Mouse (Mus musculus): ENCODE measurements at regions not wholly inside any gene's neighbourhood (a gene's known extent, or its start where the extent isn't known, plus 50 kb on each side); places are given as distances from the start of the nearest gene placed in this dataset.

GRCm38 (mm10) chr10:119067838-119068237 is 172.0 kb downstream of the Cand1 start:
- H3K4me1 ChIP-seq (replicated peaks; ENCODE audit: low read depth, low read length) = no peaks in the 10 kb centered on the region
- H3K36me3 ChIP-seq (ENCODE audit: insufficient read depth, low read length) = no peaks in the 10 kb centered on the region
- H3K27me3 ChIP-seq (ENCODE audit: insufficient read depth, low read length) = no peaks in the 10 kb centered on the region
- H3K4me3 ChIP-seq (replicated peaks; ENCODE audit: low read length) = no peak overlapping the region
- no peaks in the 10 kb centered on the region; the same call in 1 of the 2 replicates for H3K9me3 ChIP-seq (ENCODE audit: low read length)
- peak; percentile 63 for TF ChIP-seq CTCF (conservative IDR thresholded peaks at IDR 0.05; ENCODE audit: low read length)
- TF ChIP-seq POU5F1 (IDR thresholded peaks at IDR 0.05; ENCODE audit: borderline replicate concordance, low read length) = no peak

- TF ChIP-seq CTCF (conservative IDR thresholded peaks at IDR 0.05; ENCODE audit: low read length) (no peak), NANOG (IDR thresholded peaks at IDR 0.05; ENCODE audit: borderline replicate concordance, low read length) (no peak), POU5F1 (IDR thresholded peaks at IDR 0.05; ENCODE audit: borderline replicate concordance, low read length) (no peak)
- Histone ChIP-seq H3K4me3 (replicated peaks; ENCODE audit: low read length) (no peak overlapping the region), H3K36me3 (ENCODE audit: insufficient read depth, low read length) (no peaks in the 10 kb centered on the region), H3K27me3 (ENCODE audit: insufficient read depth, low read length) (no peaks in the 10 kb centered on the region), H3K9me3 (ENCODE audit: low read length) (no peaks in the 10 kb centered on the region; the same call in 1 of the 2 replicates), H3K4me1 (replicated peaks; ENCODE audit: low read depth, low read length) (no peaks in the 10 kb centered on the region)
Observed at GRCm38 (mm10) chr10:119067366-119067765, 172.5 kb downstream of the Cand1 start.

GRCm38 (mm10) chr10:119065974-119066373 is 173.9 kb downstream of the Cand1 start:
- TF ChIP-seq NANOG (IDR thresholded peaks at IDR 0.05; ENCODE audit: borderline replicate concordance, low read length) = no peak
- TF ChIP-seq POU5F1 (IDR thresholded peaks at IDR 0.05; ENCODE audit: borderline replicate concordance, low read length) = no peak
- peak; percentile 72 for TF ChIP-seq CTCF (conservative IDR thresholded peaks at IDR 0.05; ENCODE audit: low read length)
- Histone ChIP-seq H3K4me3 (replicated peaks; ENCODE audit: low read length) (no peak overlapping the region), H3K27me3 (ENCODE audit: insufficient read depth, low read length) (no peaks in the 10 kb centered on the region), H3K36me3 (ENCODE audit: insufficient read depth, low read length) (no peaks in the 10 kb centered on the region), H3K4me1 (replicated peaks; ENCODE audit: low read depth, low read length) (no peaks in the 10 kb centered on the region), H3K9me3 (ENCODE audit: low read length) (no peaks in the 10 kb centered on the region)

GRCm38 (mm10) chr10:119065133-119065817 is 174.6 kb downstream of the Cand1 start:
- no peaks in the 10 kb centered on the region for H3K4me1 ChIP-seq (replicated peaks; ENCODE audit: low read depth, low read length)
- no peaks in the 10 kb centered on the region for H3K9me3 ChIP-seq (ENCODE audit: low read length)
- TF ChIP-seq CTCF (conservative IDR thresholded peaks at IDR 0.05; ENCODE audit: low read length) (no peak), NANOG (IDR thresholded peaks at IDR 0.05; ENCODE audit: borderline replicate concordance, low read length) (no peak), POU5F1 (IDR thresholded peaks at IDR 0.05; ENCODE audit: borderline replicate concordance, low read length) (no peak)
- H3K27me3 ChIP-seq (ENCODE audit: insufficient read depth, low read length) = no peaks in the 10 kb centered on the region
- no peaks in the 10 kb centered on the region for H3K36me3 ChIP-seq (ENCODE audit: insufficient read depth, low read length)
- H3K4me3 ChIP-seq (replicated peaks; ENCODE audit: low read length) = no peak overlapping the region

- Histone ChIP-seq H3K4me3 (replicated peaks; ENCODE audit: low read length) (no peak overlapping the region), H3K36me3 (ENCODE audit: insufficient read depth, low read length) (no peaks in the 10 kb centered on the region), H3K9me3 (ENCODE audit: low read length) (no peaks in the 10 kb centered on the region), H3K4me1 (replicated peaks; ENCODE audit: low read depth, low read length) (no peaks in the 10 kb centered on the region), H3K27me3 (ENCODE audit: insufficient read depth, low read length) (no peaks in the 10 kb centered on the region)
- TF ChIP-seq POU5F1 (IDR thresholded peaks at IDR 0.05; ENCODE audit: borderline replicate concordance, low read length) (no peak), NANOG (IDR thresholded peaks at IDR 0.05; ENCODE audit: borderline replicate concordance, low read length) (no peak), CTCF (conservative IDR thresholded peaks at IDR 0.05; ENCODE audit: low read length) (no peak)
Observed at GRCm38 (mm10) chr10:119064218-119064617, 175.6 kb downstream of the Cand1 start.

- TF ChIP-seq NANOG (IDR thresholded peaks at IDR 0.05; ENCODE audit: borderline replicate concordance, low read length) (no peak), CTCF (conservative IDR thresholded peaks at IDR 0.05; ENCODE audit: low read length) (no peak)
- no peaks in the 10 kb centered on the region for H3K9me3 ChIP-seq (ENCODE audit: low read length)
- H3K27me3 ChIP-seq (ENCODE audit: insufficient read depth, low read length) = no peaks in the 10 kb centered on the region
- no peak overlapping the region for H3K4me3 ChIP-seq (replicated peaks; ENCODE audit: low read length)
- no peaks in the 10 kb centered on the region for H3K36me3 ChIP-seq (ENCODE audit: insufficient read depth, low read length)
- no peaks in the 10 kb centered on the region for H3K4me1 ChIP-seq (replicated peaks; ENCODE audit: low read depth, low read length)
Observed at GRCm38 (mm10) chr10:119063209-119063699, 176.6 kb downstream of the Cand1 start.

GRCm38 (mm10) chr10:119061958-119062599 is 177.8 kb downstream of the Cand1 start:
- no peaks in the 10 kb centered on the region for H3K9me3 ChIP-seq (ENCODE audit: low read length)
- H3K36me3 ChIP-seq (ENCODE audit: insufficient read depth, low read length) = no peaks in the 10 kb centered on the region
- no peak overlapping the region for H3K4me3 ChIP-seq (replicated peaks; ENCODE audit: low read length)
- H3K27me3 ChIP-seq (ENCODE audit: insufficient read depth, low read length) = no peaks in the 10 kb centered on the region
- TF ChIP-seq NANOG (IDR thresholded peaks at IDR 0.05; ENCODE audit: borderline replicate concordance, low read length) = no peak
- TF ChIP-seq CTCF (conservative IDR thresholded peaks at IDR 0.05; ENCODE audit: low read length) = no peak
- TF ChIP-seq POU5F1 (IDR thresholded peaks at IDR 0.05; ENCODE audit: borderline replicate concordance, low read length) = no peak
- no peaks in the 10 kb centered on the region for H3K4me1 ChIP-seq (replicated peaks; ENCODE audit: low read depth, low read length)

GRCm38 (mm10) chr10:119061349-119061850 is 178.5 kb downstream of the Cand1 start:
- TF ChIP-seq CTCF (conservative IDR thresholded peaks at IDR 0.05; ENCODE audit: low read length) = no peak
- no peaks in the 10 kb centered on the region for H3K4me1 ChIP-seq (replicated peaks; ENCODE audit: low read depth, low read length)
- no peaks in the 10 kb centered on the region for H3K27me3 ChIP-seq (ENCODE audit: insufficient read depth, low read length)
- H3K9me3 ChIP-seq (ENCODE audit: low read length) = no peaks in the 10 kb centered on the region
- no peaks in the 10 kb centered on the region for H3K36me3 ChIP-seq (ENCODE audit: insufficient read depth, low read length)
- no peak overlapping the region for H3K4me3 ChIP-seq (replicated peaks; ENCODE audit: low read length)

All from E14TG2a.4 (cell line).